Mouse (Mus musculus): Measurements from ENCODE around the gene Ldha.
"Not testable (repeated sequence)": the region's sequence is repeated elsewhere in the genome, so short reads cannot be mapped to it uniquely, and the experiment has no call there.

Ldha gene

DNA sequence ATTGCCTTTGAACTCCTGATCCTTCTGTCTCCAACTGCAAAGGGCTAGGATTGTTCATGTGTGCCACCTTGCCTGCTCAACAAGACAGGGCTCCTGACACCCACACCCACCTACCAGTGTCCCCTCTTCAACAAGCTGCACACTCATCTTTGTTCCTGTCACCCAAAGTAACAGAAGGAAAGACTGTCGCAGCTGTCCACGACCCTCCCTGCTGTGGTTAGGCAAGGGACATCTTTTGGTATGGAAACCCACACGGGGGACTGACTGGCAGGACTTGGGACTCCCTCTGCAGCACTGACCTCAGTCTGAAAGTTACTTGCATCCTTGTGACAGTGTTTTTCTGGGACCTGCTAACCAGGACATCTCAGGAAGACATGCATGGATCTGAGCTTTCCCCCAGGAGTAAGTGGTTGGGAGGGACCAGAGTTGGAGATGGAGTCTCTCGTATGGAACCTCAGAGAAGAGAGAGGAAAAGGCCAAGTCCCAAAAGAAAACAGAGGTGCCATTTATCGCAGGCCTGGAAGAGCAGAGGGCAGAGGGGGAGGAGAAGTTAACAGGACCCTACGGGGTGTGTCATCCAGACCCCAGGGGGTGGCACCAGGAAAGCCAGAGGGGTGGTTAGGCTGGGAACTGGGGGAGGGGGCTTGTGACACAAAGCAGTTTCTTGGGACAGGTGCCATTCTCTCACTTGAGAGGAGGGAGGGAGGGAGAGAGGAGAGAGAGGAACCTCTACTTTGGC is at the start of gene Ldha:
Gene Ldha (plus strand): TSS at position 689 of the 739 bp plus-strand sequence.
- DNase-seq (ENCODE audit: low read depth, low spot score), result no peak

DNA sequence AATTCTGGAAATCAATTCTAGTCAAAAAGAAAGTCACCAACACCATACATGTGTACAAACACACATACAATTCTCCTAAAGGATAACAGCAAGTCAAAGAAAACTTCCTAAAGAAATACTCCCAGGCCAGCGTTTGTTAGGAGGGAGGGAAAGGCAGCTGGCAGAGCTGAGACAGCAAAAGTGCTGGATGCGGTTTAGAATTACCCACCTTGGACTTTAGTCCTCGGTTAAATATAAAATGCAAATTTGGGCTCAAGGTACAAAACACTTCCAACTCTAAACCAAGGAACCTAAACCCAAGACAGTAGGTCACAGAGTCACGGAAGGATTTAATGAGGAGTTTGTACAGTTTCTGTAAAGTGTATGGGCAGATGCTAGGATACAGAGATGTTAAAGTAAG is 47.4 kb upstream of the Ldha start:
- no peak for DNase-seq (ENCODE audit: low read depth, low spot score)

DNA sequence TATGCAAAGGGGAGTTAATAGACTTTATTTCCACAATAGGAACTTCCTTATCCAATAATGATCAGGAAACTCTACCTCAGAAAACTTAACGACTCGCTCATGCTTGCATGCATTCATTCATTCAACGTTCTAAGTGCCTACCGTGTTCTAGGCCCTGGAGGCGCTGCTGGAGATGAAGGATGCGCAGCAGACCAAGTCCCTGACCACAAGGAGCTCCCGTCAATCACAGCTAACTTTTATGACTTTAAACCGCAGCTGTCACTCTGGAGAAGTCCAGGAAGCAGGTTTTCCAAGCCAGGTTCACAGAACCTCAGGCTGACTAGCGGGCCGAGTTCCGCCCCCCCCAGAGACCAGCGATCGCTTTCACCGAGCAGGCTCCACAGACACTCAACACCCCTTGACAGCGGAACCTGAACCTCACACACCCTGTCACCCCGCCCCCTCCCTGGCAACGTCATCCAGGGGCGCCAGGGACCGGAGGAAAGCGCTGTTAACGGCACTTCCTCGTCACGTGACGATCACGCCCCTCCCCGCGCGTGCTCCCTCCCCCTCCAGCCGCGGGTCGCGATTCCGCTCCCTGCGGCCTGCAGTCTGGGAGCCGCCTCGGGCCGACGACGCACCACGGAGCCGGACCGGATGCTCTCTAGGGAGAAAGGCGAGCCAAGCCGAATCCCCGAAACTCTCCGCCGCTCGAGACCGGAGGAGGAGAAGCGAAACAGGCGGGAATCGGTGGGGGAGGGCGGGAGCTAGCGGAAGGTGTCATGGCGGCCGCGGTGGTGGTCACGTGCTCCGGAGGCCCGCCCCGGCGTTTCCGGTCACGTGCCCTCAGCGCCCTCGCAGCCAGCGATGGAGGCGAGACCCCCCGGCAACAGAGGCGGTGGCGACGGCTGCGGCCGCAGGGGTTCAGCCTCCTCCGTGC is 45.7 kb upstream of the Ldha start, which contains the start of the genes Hps5 and Gtf2h1:
Gene Hps5 (minus strand): TSS at position 778 of the 919 bp plus-strand sequence.
Gene Gtf2h1 (plus strand): TSS at position 817 of the 919 bp plus-strand sequence.
- peak; percentile 96 for DNase-seq (ENCODE audit: low read depth, low spot score)

GRCm38 (mm10) chr7:46796206-46796679 is 45.0 kb upstream of the Ldha start:
- DNase-seq (ENCODE audit: low read depth, low spot score), result no peak

- no peak for DNase-seq (ENCODE audit: low read depth, low spot score)
Observed at GRCm38 (mm10) chr7:46796779-46797178, 44.5 kb upstream of the Ldha start.

DNA sequence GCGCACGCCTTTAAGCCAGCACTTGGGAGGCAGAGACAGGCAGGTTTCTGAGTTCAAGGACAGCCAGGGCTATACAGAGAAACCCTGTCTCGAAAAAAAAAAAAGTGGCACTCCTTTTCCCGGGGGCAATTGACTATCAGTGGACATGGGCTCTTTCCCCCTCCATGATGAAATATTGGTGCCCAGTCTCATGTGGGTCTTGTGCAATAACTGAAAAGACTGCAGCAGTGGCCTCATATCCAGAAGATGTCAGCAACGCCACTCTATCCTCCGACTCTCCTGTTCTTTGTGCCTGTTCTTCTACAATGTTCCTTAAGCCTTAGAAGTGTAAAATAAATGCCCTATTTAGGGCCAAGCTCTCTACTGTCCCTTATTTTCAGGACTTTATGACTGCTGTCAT is 30.9 kb upstream of the Ldha start:
- DNase-seq (ENCODE audit: low read depth, low spot score), result no peak

- DNase-seq (ENCODE audit: low read depth, low spot score), result no peak
Observed at GRCm38 (mm10) chr7:46814012-46814411, 27.3 kb upstream of the Ldha start.

- DNase-seq (ENCODE audit: low read depth, low spot score), result not testable (repeated sequence)
Observed at GRCm38 (mm10) chr7:46820876-46821632, 20.2 kb upstream of the Ldha start.

DNA sequence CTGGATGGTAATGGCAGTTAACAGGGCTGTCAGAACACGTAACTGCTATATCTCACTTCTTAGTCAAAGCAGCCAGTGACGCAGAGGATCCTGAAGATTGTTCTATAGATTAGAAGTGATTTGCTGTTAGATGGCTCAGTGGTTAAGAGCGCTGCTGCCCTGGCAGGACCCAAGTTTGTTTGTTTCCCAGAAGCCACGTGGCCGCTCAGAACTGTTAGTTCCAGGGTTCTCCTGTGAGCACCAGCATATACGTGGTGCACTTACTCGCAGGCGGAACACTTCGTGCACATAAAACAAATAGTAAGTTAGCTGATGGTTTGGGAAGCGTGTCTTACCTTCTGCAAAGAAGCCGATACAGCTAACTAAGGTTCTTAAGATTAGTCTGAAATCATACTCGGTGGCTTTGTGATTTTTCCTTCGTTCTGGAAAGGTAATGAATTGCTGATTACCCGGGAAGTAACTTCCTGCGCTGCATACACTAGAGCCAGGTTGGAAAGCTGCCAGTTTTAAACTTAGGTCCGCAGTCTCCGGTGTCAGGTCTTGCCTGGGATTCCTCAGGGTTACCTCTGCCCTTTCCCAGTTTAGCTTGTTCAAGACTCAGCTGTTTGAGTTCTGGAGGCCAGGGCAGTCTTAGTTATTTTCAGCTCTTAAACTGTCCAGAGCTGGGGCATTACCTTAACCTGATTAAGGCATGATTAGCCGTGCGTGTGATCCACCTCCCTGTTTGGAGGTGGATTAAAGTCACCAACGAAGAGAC is 14.1 kb upstream of the Ldha start:
- no peak for DNase-seq (ENCODE audit: low read depth, low spot score)

DNA sequence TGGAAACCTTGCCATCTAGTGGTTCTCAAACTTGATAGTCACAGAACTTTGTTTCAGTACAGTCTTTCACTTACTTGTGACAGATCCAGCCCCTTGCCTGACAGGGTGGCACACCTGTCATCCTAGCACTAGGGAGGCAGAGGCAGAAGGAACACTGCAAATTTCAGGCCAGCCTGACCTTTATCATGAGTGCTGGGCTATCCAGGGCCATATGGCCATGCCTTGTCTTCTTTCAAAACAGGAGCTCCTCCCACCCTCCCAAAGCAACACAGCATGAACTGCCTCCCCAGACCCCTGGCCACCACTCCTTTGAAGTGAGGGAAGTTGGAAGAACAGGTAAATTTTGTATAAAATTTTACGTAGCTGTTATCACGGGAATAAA is 13.5 kb upstream of the Ldha start:
- no peak for DNase-seq (ENCODE audit: low read depth, low spot score)

- no peak for DNase-seq (ENCODE audit: low read depth, low spot score)
Observed at GRCm38 (mm10) chr7:46829911-46830310, 11.4 kb upstream of the Ldha start.

DNA sequence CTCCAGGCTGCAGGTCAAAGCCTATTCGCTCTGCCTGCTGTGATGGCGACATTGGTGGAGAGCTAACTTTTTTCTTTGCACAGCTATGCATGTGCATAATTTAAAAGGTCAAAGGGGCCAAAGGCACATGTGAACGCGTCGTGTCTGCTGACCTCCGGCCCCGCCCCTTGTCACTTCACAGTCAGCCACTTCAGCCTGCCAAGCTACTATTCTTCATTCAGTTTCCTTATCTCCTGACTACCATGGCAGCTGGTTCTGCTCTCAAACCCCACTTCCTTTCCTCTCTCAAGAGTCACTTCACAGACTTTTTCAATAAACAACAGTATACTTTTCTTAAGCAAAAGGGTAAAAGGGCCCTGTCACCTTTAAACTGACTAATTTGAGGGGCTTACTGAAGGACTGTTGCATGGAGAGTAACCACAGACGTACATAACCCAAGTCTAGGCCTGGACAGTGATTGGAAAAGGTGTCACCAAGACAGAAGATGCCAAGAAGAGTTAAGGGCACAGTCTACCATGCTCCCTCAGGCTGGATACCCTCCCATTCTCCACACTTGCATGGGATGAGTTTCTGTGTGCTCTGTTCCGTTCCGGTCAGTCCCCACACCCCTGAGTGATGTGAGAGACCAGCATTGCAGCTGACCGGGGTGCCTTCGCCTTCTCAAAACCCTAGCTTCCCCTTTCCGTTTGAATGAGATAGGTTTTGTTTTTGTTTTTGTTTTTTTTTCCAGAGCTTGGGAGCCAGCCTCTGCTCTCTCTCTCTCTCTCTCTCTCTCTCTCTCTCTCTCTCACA is 10.3 kb upstream of the Ldha start:
- DNase-seq (ENCODE audit: low read depth, low spot score), result no peak

GRCm38 (mm10) chr7:46831693-46832092 is 9.6 kb upstream of the Ldha start:
- no peak for DNase-seq (ENCODE audit: low read depth, low spot score)

DNA sequence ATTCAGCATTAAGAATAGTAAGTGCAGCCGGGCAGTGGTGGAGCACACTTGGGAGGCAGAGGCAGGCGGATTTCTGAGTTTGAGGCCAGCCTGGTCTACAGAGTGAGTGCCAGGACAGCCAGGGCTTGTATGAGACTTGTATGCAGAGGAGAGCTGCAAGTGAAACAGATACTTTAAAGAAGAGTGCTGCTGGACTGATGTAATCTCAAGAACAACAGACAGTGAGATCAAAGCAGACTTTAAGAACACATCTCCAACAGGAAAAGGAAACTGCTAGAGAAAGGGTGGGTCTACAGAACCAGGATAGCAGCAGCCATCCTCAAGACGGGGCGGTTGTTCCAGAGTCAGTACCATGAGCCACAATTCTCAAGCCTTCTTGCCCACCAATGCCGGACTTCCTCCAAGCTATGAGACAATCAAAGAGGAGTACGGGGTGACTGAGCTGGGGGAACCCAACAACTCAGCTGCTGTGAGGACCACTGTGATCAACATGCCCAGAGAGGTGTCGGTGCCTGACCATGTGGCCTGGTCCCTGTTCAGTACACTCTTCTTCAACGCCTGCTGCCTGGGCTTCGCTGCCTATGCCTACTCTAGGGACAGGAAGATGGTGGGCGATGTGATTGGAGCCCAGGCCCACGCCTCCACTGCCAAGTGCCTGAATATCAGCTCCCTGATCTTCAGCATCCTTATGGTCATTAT is 9.0 kb upstream of the Ldha start:
- not testable (repeated sequence) for DNase-seq (ENCODE audit: low read depth, low spot score)

DNA sequence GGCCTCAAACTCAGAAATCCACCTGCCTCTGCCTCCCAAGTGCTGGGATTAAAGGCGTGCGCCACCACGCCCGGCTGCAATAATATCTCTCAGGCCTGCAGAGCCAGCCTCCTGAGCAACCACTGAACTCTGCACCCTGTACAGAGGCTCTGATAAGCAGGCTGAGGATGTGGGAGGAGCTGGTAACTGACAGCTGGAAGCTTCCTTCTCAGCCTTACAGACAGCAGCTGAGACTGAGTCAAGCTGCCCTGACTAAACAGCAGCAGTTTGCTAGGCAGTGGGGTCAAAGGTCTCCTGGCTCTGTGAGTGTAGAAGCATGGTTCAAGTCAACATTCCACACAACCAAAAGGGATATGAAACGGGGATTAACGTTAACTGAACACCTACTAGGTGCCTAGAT is 8.0 kb upstream of the Ldha start:
- DNase-seq (ENCODE audit: low read depth, low spot score), result no peak

DNA sequence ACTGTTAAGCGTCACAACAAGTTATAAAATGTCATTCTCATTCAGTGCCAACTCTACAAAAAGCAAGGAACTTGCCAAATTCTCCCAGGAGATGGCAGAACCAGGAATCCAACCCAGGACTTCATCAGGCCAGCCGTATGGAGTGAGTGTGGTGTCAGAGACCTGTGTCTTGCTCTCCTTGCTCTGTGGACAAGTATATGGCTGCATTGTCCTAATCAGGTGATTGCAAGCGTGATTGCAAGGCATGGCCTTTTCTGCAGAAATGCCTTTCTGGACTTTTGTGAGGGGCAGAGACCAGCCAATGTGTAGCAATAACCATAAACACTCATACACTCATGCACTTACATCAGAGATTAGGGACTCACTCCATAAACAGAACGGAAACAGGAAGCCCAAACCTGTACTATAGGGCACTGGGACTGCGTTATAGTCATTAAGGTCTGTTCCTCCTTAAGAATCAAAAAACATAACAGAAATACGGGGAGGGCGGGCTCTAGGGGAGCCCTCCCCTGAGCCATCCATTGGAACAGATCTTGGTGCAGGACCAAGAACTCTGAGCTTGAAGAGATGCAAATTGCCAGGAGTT is 7.5 kb upstream of the Ldha start:
- no peak for DNase-seq (ENCODE audit: low read depth, low spot score)

DNA sequence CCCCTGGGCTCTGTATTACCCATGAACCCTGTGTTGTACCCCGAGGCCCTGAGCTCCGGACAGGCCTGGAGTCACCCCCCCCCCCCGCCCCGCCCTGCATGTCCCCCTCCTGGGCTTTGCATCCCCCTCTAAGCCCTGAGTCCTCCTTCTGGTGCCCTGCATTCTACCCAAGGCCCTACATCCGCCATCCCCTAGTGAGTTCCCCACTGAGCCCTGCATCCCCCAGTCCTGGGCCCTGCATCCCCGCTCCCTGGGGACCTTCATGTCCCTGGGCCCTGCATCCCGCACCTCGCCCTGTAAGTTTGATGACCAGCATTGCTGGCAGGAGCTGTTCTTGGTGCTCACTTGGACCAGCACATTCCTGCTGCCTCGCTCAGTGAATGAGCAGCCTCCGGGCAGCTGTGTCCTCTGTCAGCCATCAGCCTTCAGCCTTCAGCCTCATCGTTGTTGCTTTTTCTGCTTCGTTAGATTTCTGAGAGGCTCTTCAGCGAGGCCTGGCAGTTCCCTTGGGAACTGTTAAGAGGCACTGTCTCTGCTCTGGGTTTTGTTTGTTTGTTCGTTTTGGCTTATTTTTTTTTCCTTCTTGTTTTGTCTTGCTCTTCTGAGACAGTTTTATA is 6.2 kb upstream of the Ldha start:
- DNase-seq (ENCODE audit: low read depth, low spot score), result no peak

- DNase-seq (ENCODE audit: low read depth, low spot score), result no peak
Observed at GRCm38 (mm10) chr7:46836357-46836756, 4.9 kb upstream of the Ldha start.

- DNase-seq (ENCODE audit: low read depth, low spot score), result no peak
Observed at GRCm38 (mm10) chr7:46837073-46837472, 4.2 kb upstream of the Ldha start.
